Mouse (Mus musculus): ENCODE results near the gene Elp5. TPM values are rescaled to one million over a fixed set of nuclear protein-coding genes. Genes with fewer than 3 reads are reported as not detected.
"Not testable (repeated sequence)": the region's sequence is repeated elsewhere in the genome, so short reads cannot be mapped to it uniquely, and the experiment has no call there.

Elp5 gene
- total RNA-seq, 2 experiments from 2014 or later = 79.2 to 88.5 TPM

- intact Hi-C loops (cut with DNase I) = not testable (repeated sequence)
These were observed 33.9 kb upstream of the Elp5 start for GRCm38 (mm10) chr11:70016177-70016576.

DNA sequence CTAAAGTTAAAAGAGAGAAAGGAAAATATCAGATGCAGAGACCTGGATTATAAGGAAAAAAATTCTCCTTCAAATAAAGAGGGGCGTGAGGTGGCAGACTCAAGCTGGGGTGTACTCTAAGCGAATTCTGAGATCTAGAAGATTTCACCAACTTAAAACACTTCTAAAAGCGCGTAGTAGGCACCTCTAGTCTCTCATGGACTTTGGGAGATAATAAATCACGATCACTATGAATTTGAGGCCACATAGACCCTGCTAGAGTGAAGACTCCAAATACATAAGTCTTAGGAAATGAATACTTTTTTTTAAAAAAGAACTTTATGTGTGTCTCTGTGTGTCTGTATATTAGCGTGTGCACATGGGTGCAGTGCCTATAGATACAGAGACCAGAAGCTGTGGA, 33.4 kb upstream of the Elp5 start:
- intact Hi-C loops (cut with DNase I) = loop anchor here (2.0 kb wide), 1 partner anchor 15 kb away; the partner anchor contains the start of gene Dvl2
- no peak for DNase-seq (ENCODE audit: low spot score in 2 of 2)

More at GRCm38 (mm10) chr11:70016177-70016576, 33.9 kb upstream of the Elp5 start:
- not testable (repeated sequence) for DNase-seq (ENCODE audit: low spot score in 2 of 2)

DNA sequence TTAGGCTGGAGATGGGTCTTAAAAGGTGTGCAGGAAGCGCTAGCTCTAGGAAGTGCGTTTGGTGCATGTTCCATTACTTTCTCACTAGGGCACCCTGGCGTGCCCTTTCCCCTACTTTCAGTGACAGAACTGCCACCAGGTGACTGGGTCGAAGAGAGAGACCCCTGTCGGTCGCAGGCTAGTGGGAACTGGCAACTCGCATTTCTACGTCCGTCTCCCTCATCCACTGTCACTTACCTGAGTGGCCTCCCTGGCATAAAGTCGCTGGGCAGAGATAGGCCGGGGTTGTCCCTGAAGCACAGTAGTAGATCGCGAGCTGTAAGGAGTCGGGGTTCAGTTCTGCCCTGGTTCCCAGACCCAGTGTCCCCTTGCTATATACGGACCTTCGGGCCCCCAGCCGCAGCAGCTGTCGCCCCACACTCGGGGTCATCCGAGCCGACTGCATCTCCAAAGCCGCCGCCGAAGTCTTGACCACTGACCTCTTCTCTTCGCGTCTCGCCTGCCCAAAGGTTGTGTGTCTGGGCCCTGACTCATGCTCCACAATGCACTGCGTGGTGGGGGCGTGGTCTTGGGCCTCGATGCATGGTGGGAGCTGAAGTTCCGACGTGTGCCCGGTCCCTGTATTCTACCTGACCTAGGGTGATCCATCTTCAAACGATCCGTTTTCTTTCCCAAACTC, 32.7 kb upstream of the Elp5 start, which contains the start of gene Acadvl:
Acadvl (minus strand) TSS at position 532 of the 679 bp plus-strand sequence.
- DNase-seq (ENCODE audit: low spot score in 2 of 2) = peak; percentile 83 to 85
- intact Hi-C loops (cut with DNase I) = loop anchor here (2.0 kb wide), 1 partner anchor 14 kb away; the partner anchor contains the start of gene Dvl2

- DNase-seq (ENCODE audit: low spot score in 2 of 2) = no peak
These were observed 31.7 kb upstream of the Elp5 start for GRCm38 (mm10) chr11:70014051-70014450.

DNA sequence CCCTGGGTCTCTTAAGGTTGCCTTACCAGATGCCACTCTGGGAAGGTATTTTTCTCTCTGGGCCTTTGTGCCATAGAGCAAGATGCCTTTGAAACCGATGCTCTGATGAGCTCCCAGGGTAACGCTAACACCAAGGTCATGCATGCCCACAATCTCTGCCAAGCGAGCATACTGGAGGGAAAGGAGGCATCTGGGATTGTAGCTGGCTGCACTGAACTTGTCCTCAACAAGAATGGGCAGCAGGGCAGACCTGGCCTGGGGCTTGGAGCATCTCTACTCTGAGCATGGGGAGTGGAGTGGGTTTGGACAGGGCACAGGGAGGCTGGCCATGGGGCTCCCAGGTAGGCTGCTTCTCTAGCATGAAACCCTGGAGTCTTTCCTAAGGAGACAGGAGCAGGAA, 31.1 kb upstream of the Elp5 start:
- intact Hi-C loops (cut with DNase I) = no loop called here
- DNase-seq (ENCODE audit: low spot score in 2 of 2) = no peak

More at GRCm38 (mm10) chr11:70014051-70014450, 31.7 kb upstream of the Elp5 start:
- intact Hi-C loops (cut with DNase I) = loop anchor here (2.0 kb wide), 1 partner anchor 13 kb away; the partner anchor contains the start of gene Dvl2

- intact Hi-C loops (cut with DNase I) = no loop called here
- DNase-seq (ENCODE audit: low spot score in 2 of 2) = no peak
These were observed 30.6 kb upstream of the Elp5 start for GRCm38 (mm10) chr11:70012931-70013330.

GRCm38 (mm10) chr11:70010961-70011360, 28.6 kb upstream of the Elp5 start:
- no peak for DNase-seq (ENCODE audit: low spot score in 2 of 2)
- intact Hi-C loops (cut with DNase I) = no loop called here

GRCm38 (mm10) chr11:70010548-70010947, 28.2 kb upstream of the Elp5 start:
- DNase-seq (ENCODE audit: low spot score in 2 of 2) = no peak
- intact Hi-C loops (cut with DNase I) = no loop called here

DNA sequence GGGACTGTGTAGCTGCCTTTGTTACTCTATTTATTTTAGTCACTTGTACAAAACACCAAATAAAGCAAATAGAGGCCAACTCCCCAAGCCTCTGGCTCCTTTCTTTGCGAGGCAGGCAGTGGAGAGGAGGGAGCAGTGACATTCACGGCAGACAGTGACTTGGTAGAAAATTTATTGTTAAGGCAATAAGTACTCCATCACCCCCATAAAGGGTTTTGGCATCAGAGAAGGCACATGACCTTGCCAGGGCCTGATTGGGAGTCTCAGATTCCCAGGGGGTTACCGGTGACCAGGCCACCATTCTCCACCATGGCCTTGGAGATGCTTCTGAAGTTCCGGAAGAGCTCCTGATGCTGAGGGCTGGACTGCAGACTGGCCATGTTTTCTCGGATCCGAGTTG, 27.7 kb upstream of the Elp5 start:
- DNase-seq (ENCODE audit: low spot score in 2 of 2) = no peak
- intact Hi-C loops (cut with DNase I) = no loop called here

DNA sequence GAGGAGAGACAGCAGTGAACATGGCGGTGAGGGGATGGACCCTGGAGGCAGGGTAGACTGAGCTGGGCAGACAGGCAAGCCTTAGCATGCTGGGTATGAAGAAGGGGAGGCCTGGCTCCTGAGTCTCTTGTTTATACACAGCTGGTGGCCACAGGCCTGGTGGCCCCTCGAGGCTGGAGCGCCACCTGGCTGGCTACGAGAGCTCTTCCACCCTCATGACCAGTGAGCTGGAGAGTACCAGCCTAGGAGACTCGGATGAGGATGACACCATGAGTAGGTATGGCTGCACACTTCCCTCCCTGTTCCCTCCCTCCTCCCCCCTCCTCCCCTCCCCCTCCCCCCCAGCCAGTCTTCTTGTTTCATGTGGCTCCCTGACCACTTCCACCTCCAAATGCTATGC, 23.2 kb upstream of the Elp5 start:
- intact Hi-C loops (cut with DNase I) = no loop called here
- DNase-seq (ENCODE audit: low spot score in 2 of 2) = no peak

GRCm38 (mm10) chr11:70002471-70002870, 20.2 kb upstream of the Elp5 start:
- intact Hi-C loops (cut with DNase I) = no loop called here
- no peak for DNase-seq (ENCODE audit: low spot score in 2 of 2)

GRCm38 (mm10) chr11:70001865-70002264, 19.5 kb upstream of the Elp5 start:
- no peak for DNase-seq (ENCODE audit: low spot score in 2 of 2)
- intact Hi-C loops (cut with DNase I) = loop anchor here (2.0 kb wide), 1 partner anchor 13 kb away; the partner anchor contains the start of gene Acadvl

DNA sequence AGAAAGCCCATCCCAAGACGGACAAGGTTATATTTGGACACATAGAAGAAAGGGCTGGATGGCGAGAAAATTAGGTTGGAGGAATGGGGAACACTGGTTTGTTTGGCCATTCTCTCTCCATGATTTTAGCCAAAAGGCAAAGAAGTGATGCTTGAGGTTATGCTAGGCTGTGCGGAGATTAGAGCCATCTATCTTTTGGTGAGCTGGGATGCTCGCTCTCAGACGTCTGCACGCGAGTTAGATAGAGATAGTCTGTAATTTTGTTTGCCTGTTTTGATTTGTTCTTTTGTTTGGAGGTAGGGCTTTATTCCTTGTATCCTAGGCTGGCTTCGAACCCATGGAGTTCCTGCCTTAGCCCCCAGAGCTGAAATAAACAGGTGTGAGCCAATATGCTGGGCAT, 18.8 kb upstream of the Elp5 start:
- intact Hi-C loops (cut with DNase I) = loop anchor here (2.0 kb wide), 1 partner anchor 14 kb away; the partner anchor contains the start of gene Acadvl
- DNase-seq (ENCODE audit: low spot score in 2 of 2) = no peak

- peak; percentile 90 to 91 for DNase-seq (ENCODE audit: low spot score in 2 of 2)
- intact Hi-C loops (cut with DNase I) = loop anchor here (2.0 kb wide), 1 partner anchor 14 kb away; the partner anchor contains the start of gene Acadvl
These were observed 18.1 kb upstream of the Elp5 start, which contains the start of gene Dvl2 for GRCm38 (mm10) chr11:70000396-70000898. Gene Dvl2, plus strand, starts transcription at chr11:70000595.

DNA sequence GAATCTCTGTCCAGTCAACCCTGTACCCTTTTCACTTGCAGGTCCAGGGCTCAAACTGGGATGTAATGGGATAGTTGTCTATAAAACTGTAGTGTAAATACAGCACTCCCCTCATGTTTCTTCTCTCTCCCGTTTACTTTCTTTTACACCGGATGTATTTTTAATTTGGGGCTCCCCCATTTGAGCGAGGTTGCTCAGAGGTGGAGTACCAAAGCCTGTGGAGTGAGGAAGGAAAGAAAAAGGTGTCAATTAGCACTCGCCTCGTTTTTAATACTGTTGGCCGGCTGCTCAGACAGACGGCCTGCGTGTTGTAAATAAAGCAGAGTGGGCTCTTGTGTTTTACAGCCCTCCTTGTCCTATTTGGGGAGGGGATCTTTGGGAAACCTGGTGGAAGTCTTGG, 17.3 kb upstream of the Elp5 start:
- intact Hi-C loops (cut with DNase I) = loop anchor here (2.0 kb wide), 1 partner anchor 15 kb away; the partner anchor contains the start of gene Acadvl
- DNase-seq (ENCODE audit: low spot score in 2 of 2) = no peak

GRCm38 (mm10) chr11:69998567-69999491, 16.5 kb upstream of the Elp5 start:
- intact Hi-C loops (cut with DNase I) = no loop called here
- DNase-seq (ENCODE audit: low spot score in 2 of 2) = no peak

GRCm38 (mm10) chr11:69997070-69997509, 14.8 kb upstream of the Elp5 start:
- intact Hi-C loops (cut with DNase I) = no loop called here
- peak; percentile 74 to 77 for DNase-seq (ENCODE audit: low spot score in 2 of 2)

DNA sequence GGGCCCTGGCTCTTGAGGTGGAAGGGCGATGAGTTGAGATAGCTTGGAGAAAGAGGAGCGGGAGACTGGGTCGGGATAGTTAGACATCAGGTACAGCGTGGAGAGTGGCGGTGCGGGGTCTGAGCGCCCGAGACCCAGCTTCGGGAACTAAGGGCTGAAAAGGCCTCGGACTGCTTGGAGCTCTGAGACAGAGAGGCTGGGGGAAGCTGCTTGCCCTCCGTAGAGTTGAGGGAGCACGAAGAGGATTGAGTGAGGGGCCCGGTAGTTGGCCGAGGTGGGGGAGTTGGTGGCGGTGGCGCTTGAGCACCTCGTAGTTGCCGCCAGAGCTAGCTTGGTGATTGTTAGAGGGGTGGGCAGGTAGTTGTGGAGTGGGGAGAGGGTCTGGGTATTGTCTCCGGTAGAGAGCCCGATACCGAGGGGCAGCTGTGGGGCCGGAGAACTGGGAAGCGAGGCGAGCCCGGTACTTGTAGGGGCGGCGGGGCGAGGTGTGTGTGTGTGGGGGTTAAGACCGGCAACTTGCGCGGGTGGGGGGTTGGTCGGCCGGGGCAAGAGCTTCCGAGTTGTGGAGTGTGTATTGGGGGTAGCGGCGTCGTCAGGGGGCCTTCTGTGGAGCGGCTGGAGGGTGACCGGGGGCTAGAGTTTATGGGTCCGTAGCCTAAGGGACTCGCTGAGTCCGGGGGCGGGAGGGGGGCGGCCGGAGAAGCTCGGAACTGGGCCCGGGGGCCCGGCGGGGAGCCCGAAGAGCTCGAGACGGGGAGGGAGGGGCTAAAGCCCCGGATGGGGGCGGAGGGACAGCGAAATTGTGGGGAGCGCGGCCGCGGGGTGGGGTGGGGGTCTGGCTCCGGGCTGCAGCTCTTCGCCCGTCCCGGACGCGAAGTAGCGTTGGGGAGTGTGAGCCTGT, 14.1 kb upstream of the Elp5 start:
- intact Hi-C loops (cut with DNase I) = no loop called here
- DNase-seq (ENCODE audit: low spot score in 2 of 2) = peak in 1 of 2 experiments; percentile 41

Measured in left cerebral cortex, postnatal 36 days (tissue).